Mouse (Mus musculus): Measurements from ENCODE around the gene Trp63.
"Not testable (repeated sequence)": the region's sequence is repeated elsewhere in the genome, so short reads cannot be mapped to it uniquely, and the experiment has no call there.

Trp63 gene

DNA sequence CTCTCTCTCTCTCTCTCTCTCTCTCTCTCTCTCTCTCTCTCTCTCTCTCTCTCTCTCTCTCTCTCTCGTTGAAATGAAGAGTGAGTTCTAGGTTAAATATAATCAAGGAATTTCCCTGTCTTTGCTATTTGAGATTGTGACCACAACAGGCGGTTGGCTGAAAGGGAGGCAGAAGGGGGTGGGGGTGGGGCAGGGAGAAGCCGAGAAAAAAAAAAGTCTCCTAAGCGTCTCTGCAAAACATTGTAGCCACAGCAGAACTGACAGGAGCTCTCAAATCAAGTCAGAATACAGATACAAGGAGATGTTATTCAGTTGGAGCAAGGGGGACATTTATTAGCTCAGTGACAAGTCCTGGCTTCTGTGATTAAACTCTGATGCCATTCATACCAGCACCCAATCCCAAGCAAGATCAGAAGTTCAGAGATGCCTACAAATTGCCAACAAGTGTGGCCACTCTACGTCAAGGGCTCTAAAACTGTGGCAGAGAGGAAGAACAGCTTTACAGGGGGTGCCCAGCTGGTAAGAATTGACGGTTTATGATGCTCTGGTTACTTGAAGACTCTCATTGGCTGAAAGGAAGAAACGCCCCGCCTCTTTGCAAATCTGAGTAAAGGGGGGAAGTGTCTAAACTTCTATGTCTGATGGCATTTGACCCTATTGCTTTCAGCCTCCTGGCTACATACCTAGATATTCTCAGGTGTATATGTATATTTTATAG is at the start of gene Trp63:
Trp63 (plus strand) TSS at position 233 of the 718 bp plus-strand sequence.
- no peak for DNase-seq (ENCODE audit: extremely low spot score, low read depth, low spot score)

GRCm38 (mm10) chr16:25644716-25645115 is 38.8 kb upstream of the Trp63 start:
- DNase-seq (ENCODE audit: extremely low spot score, low read depth, low spot score), result not testable (repeated sequence)

- no peak for DNase-seq (ENCODE audit: extremely low spot score, low read depth, low spot score)
Measured at GRCm38 (mm10) chr16:25660510-25661235, 22.9 kb upstream of the Trp63 start.

DNA sequence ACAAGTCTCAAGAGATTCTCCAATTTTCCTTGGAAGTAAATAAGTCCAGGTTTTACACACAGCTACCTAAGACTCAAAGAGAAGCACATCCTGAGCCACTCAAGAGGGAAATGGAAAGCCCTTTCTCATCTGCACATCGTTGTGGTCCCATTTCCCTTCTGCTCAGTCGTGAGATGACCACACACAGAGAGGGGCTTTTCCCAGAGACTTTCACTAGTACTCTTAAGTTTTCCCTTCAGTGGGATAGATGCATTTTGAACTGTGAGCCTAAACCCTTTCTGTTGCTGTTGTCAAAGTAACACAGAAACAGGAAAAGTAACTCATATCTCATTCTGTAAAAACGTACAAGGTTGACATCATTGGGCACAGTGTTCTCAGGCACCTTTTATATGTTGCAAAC is 20.4 kb upstream of the Trp63 start:
- DNase-seq (ENCODE audit: extremely low spot score, low read depth, low spot score), result no peak

DNA sequence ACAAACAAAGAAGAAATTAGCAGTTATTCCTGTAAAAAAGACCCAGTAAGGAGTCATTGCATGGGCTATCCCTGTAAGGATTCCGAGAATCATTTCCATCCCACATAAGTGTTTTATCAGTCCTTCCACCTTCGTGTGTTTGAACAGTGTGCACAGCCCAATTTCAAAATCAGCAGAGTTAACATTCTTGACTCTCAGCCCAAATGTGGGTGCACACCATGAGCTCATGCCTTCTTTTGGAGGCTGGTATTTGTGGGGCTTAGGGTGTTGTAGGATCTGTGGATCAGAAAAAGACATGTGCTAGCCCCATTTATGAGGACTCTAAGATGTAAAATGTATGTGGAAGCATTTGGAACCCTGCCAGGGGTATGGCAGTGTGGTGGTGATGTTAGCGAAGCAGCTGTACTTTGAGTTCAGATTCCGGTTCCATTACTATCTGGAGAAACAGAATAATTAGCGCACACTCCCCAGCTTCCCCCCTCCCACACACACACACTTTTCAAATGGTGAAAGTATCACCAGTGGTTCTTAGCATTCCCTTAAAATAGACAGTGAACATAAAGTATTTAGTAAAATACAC is 9.6 kb upstream of the Trp63 start:
- no peak for DNase-seq (ENCODE audit: extremely low spot score, low read depth, low spot score)

GRCm38 (mm10) chr16:25680369-25680768 is 3.2 kb upstream of the Trp63 start:
- DNase-seq (ENCODE audit: extremely low spot score, low read depth, low spot score), result no peak

DNA sequence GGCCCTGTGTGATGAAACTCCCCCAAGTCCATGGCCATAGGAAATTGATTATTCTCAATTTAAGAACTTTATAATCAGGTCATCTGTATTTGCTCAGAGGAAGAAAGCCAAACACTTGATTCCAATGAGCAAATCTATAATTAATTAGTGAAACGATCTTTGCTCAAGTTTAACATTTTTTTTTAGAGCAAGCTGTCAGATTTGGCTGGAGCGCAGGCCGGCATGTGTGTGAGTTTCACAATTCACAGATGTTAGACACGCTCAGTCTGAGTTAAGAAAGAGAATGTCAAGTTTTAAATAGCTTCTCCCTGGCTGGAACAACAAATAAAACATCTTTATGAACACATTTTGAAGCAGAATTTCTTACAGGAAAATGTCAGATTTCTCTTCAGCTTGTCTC is 1.0 kb upstream of the Trp63 start:
- DNase-seq (ENCODE audit: extremely low spot score, low read depth, low spot score), result no peak

- no peak for DNase-seq (ENCODE audit: extremely low spot score, low read depth, low spot score)
Measured at GRCm38 (mm10) chr16:25684572-25684971, 1.0 kb downstream of the Trp63 start.

DNA sequence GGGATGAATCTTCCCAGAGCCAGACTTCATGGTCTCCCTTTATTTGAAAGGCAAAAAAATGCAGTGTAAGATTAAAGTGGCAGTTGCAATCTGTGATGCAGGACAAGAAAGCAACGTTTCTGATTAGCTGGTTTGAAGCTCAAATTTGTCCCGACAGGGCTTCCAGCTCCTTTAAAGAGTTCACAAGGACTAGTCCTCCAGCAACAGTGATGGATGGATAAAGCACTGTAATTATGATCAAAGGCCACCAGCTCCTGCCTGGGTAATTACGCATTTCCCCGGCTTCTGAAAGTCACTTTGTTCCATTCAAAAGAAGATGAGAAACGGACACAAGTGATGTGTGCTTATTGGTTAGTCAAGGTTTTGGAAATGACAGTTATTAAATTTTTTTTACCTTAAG is 7.0 kb downstream of the Trp63 start:
- no peak for DNase-seq (ENCODE audit: extremely low spot score, low read depth, low spot score)

- DNase-seq (ENCODE audit: extremely low spot score, low read depth, low spot score), result no peak
Measured at GRCm38 (mm10) chr16:25701252-25701651, 17.7 kb downstream of the Trp63 start.

DNA sequence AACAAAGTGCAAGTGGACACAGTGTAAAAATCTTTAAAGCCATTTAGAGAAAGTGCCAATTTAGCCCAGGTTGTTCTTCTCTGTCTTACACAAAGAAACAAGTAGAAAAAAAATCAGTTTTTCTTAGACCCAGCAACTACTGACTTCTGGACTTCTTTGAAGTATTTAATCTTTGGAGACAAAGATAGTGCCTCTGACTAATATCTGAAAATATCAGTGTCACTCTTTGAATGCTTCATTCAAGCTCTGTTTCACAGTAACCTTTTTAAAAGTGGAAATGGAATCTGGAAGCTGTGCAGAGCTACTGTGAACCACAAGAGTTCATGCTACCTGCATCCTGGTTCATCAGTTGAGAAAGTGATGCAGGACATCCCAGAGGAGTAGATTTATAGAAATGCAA is 22.7 kb downstream of the Trp63 start:
- no peak for DNase-seq (ENCODE audit: extremely low spot score, low read depth, low spot score)

DNA sequence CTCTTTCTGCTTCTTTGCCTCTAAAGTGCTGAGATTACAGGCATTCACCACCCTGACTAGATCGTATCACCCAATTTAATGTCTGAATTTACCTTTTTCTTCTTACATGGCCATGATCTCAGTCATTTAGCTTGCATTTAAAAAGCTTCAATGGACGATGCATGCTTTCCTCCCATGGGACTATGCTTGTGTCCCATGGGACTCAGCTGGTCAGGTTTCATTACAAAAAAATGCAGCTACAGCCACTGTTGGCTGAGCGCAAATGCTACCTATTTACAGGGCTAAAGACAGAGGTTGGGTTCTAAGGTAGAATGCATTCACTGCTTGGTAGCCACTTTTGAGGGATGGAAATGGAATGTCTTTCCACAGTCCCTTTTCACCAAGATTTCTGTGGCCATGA is 32.2 kb downstream of the Trp63 start:
- DNase-seq (ENCODE audit: extremely low spot score, low read depth, low spot score), result no peak

DNA sequence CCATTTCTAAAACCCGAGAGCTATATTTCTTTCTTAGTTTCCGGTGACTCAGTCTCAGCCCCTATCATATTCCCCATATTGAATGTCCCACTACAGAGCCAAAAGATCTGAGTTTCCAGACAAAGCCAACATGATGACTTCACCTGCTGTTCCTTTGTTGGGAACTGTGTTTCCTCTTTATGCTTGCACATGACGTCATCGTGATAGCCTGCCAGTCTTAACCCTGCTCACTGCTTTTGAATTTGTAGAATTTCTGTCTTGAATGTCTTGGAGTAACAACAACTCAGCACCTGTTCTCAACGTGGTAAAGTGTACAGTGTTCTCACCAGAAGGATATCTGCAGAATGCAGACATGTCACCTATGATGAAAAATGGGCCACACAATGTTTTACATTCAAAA is 39.6 kb downstream of the Trp63 start:
- no peak for DNase-seq (ENCODE audit: extremely low spot score, low read depth, low spot score)

GRCm38 (mm10) chr16:25727001-25727400 is 43.4 kb downstream of the Trp63 start:
- no peak for DNase-seq (ENCODE audit: extremely low spot score, low read depth, low spot score)

DNA sequence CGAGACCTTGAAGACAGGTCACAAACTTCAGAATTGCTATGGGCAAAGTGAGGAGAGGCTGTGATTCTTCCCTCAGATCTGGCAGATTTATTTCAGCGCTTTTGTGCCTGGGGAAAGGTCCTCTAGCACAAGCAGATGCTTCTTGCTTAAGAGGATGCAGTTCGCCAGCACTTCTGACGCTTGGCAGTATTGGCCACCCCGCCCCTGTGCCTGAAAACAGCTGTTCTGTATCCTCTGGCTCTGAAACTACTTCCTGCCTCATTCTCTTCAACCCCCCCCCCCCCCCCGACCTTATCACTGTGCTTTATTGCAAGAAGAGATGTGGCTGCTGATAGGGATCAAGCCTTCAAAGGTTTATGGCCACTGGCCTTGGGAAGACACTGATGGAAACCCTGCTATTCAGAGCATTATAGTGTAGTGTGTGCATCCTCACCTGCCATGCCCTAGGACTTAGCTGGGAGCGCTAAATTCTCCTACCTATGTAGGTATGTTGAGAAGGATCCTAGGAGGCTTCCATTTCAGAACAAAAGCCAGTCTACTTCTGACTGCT is 44.5 kb downstream of the Trp63 start:
- no peak for DNase-seq (ENCODE audit: extremely low spot score, low read depth, low spot score)

- no peak for DNase-seq (ENCODE audit: extremely low spot score, low read depth, low spot score)
Measured at GRCm38 (mm10) chr16:25736912-25737311, 53.3 kb downstream of the Trp63 start.

GRCm38 (mm10) chr16:25737623-25738050 is 54.1 kb downstream of the Trp63 start:
- DNase-seq (ENCODE audit: extremely low spot score, low read depth, low spot score), result no peak

DNA sequence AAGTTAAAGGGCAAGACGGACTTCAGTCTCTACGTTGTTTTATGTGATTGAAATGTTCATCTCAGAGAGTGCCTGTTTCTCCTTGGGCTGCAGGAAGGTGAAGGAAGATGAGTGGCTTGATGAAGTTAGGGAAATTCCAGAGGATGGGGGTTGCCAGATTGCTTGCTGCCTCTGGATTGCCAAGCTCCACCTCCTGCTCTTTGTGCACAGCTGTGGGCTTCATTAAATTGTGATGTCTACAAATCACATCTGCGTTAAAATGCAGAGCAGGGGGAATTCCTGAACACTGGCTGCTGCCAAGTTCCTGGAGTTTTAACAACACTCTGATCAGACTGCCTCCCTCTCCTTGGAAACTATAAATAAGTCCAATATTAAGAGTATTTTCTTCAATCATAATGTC is 63.2 kb downstream of the Trp63 start:
- DNase-seq (ENCODE audit: extremely low spot score, low read depth, low spot score), result peak; percentile 14

DNA sequence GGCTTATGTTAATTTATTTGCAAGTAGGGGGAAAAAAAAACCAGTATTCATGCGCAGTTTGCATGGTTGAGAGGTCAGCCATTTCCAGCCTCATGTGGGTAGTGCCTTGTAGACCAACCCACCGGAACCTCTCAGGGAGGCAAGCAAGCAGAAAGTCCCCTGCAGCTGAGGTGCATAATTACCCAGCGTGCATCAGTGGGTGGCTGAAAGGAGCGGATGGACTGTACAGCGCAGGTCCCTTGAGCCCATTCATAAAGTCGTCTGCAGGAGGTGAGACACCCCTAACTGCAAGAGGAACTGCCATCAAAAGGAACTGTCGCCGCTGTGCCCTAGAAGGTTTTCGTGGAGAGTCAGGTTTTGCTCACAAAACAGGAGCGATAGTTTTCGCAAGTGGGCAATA is 68.3 kb downstream of the Trp63 start:
- no peak for DNase-seq (ENCODE audit: extremely low spot score, low read depth, low spot score)

DNA sequence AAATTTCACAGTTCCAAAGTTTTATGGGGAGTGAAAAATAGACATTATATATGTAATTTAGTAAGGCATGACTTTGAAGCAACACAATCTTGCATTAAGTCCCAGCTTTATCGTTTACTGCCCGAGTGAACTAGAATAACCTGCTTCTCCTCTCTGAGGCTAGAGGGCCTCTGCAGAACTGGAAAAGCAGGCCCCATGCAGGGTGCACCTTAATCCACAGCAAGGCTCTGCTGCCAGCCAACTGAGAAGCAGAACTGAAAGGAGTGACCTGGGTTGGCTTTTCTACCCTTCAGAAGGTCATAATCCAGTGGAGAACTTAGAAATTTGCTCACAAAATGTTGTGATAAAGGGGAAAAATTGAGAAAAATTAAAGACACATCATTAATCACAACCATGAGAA is 74.5 kb downstream of the Trp63 start:
- no peak for DNase-seq (ENCODE audit: extremely low spot score, low read depth, low spot score)

GRCm38 (mm10) chr16:25765549-25765948 is 82.0 kb downstream of the Trp63 start:
- no peak for DNase-seq (ENCODE audit: extremely low spot score, low read depth, low spot score)

GRCm38 (mm10) chr16:25774611-25775010 is 91.0 kb downstream of the Trp63 start:
- DNase-seq (ENCODE audit: extremely low spot score, low read depth, low spot score), result no peak

Measured in hindlimb bud, embryonic 11.5 days (tissue).